Mouse (Mus musculus) hematopoietic stem cell, adult 5-6 weeks (primary cell): ENCODE data around the gene Pgpep1l. TPM values are rescaled to one million over a fixed set of nuclear protein-coding genes. Genes with fewer than 3 reads are reported as not detected.

Experiments
- ATAC-seq, 2 experiments: fragments of 125-278 bp in 1 of 2; replicated peaks in 1 of 2; 2 replicates each; pipeline ENCODE4 v1.8.0; 2016 to 2017; ENCODE audit warnings: inconsistent platforms in 2 of 2, mild to moderate bottlenecking in 2 of 2, moderate number of reproducible peaks in 2 of 2, low read depth in 1 of 2, moderate TSS enrichment in 1 of 2; ENCODE audit not compliant: low FRiP score in 2 of 2, poor library complexity in 2 of 2, severe bottlenecking in 2 of 2, insufficient read depth in 1 of 2, low TSS enrichment in 1 of 2
- total RNA-seq: library from RNA; stranded (forward); fragments of 172-1452, 232-1000 nt; gene quantifications from 2 replicates; pipeline ENCODE4 v1.2.3, GENCODE M21; 2017

Gene Pgpep1l
- total RNA-seq, 1 experiment from 2014 or later = not detected

GRCm38 (mm10) chr7:68273515-68273914 lies 9.5 kb upstream of the Pgpep1l start, which contains the start of gene Fam169b:
Gene Fam169b, plus strand, starts transcription at chr7:68273839.
- ATAC-seq = no peak

- no peak for ATAC-seq
Measured at GRCm38 (mm10) chr7:68272607-68273006, 8.6 kb upstream of the Pgpep1l start.

GRCm38 (mm10) chr7:68271816-68272215 lies 7.8 kb upstream of the Pgpep1l start:
- ATAC-seq = no peak

- ATAC-seq = no peak
Measured at GRCm38 (mm10) chr7:68270551-68270950, 6.5 kb upstream of the Pgpep1l start.

- ATAC-seq = no peak
Measured at GRCm38 (mm10) chr7:68266691-68267090, 2.7 kb upstream of the Pgpep1l start.

- ATAC-seq = no peak
Measured at GRCm38 (mm10) chr7:68265391-68265790, 1.4 kb upstream of the Pgpep1l start.

- peak in 1 of 2 experiments; percentile 25; a peak in 2 of 4 replicates for ATAC-seq
Measured at GRCm38 (mm10) chr7:68264531-68264930, 498 bp upstream of the Pgpep1l start.

- no peak for ATAC-seq
Measured at GRCm38 (mm10) chr7:68263346-68264027, 546 bp downstream of the Pgpep1l start.

- ATAC-seq = no peak
Measured at GRCm38 (mm10) chr7:68262612-68263200, 1.3 kb downstream of the Pgpep1l start.

GRCm38 (mm10) chr7:68259523-68260081 lies 4.4 kb downstream of the Pgpep1l start:
- no peak for ATAC-seq

GRCm38 (mm10) chr7:68258326-68259150 lies 5.5 kb downstream of the Pgpep1l start:
- ATAC-seq = peak in 1 of 2 experiments; percentile 25; a peak in 1 of 4 replicates

- ATAC-seq = no peak
Measured at GRCm38 (mm10) chr7:68257767-68258166, 6.3 kb downstream of the Pgpep1l start.

- ATAC-seq = no peak
Measured at GRCm38 (mm10) chr7:68250902-68251301, 13.1 kb downstream of the Pgpep1l start.

- no peak for ATAC-seq
Measured at GRCm38 (mm10) chr7:68250411-68250810, 13.6 kb downstream of the Pgpep1l start.

- no peak for ATAC-seq
Measured at GRCm38 (mm10) chr7:68246249-68246648, 17.8 kb downstream of the Pgpep1l start.

GRCm38 (mm10) chr7:68245681-68246080 lies 18.4 kb downstream of the Pgpep1l start:
- ATAC-seq = no peak

- ATAC-seq = no peak
Measured at GRCm38 (mm10) chr7:68241205-68241604, 22.8 kb downstream of the Pgpep1l start.
